In the genomic region with DNA sequence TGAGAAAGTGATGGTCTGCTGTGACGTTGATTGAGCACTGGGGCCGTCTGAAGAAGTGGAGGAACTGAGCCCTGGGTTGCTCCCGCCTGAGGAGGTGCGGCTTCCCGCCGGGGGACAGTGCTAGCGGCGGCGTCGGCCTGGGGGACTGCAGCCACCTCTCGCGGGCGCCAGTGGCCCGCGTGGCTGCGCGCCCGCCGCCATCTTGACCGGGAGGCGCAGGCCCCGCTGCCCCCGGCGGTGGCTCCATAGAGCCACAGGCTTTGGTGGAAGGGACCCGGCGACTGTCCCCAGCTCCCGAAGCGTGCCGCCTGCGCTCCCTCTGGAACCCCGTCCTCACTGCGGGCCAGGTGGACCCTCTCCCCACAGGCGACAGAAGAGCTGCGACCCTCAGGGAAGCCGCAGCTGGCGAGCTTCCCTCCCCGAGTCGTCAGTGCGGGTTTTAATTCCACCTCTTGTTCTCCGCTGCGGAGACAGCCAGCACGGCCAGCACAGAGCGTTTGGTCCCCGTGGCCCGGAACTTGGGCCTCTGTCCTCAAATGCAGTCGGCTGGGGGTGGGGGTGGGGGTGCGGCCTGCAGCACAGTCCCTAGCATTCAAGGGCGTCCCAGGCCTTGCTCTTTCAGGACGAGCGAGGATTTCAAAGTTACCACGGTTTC, we compare ENCODE assay signal across 8 mouse cellular contexts. TPM values are rescaled to one million over a fixed set of nuclear protein-coding genes. Genes with fewer than 3 reads are reported as not detected.
A peak's percentile ranks its signal among the peaks of the same experiment; 100 is the strongest.
DNase-seq lines count a peak whose midpoint lies in the region; ATAC-seq and TF ChIP-seq lines count a peak whose summit lies in the region.

No protein-coding gene starts in this region.

- intact Hi-C loops in left cerebral cortex, postnatal 36 days (cut with DNase I), result no loop called here
- intact Hi-C loops in left cerebral cortex, postnatal 4 days (cut with DNase I), result no loop called here

- no peak for TF ChIP-seq CTCF in testis, adult 2 months (IDR thresholded peaks at IDR 0.05; ENCODE audit: control insufficient read depth, insufficient read depth, insufficient replicate concordance, low read depth, low read length)

- ATAC-seq in forebrain, embryonic 12.5 days (ENCODE audit: low FRiP score), result no peak
- no peak for ATAC-seq in intestine, embryonic 16.5 days
- no peak for ATAC-seq in midbrain, embryonic 14.5 days (ENCODE audit: low FRiP score, low TSS enrichment)

- peak overlapping the region; percentile 57 for H3K4me2 ChIP-seq in forebrain, embryonic 12.5 days
- H3K4me2 ChIP-seq in intestine, embryonic 16.5 days (ENCODE audit: low read depth, low read length), result peak overlapping the region; percentile 70
- H3K4me2 ChIP-seq in midbrain, embryonic 14.5 days (ENCODE audit: low read length), result peak overlapping the region; percentile 55

- no peaks in the 10 kb centered on the region for H3K36me3 ChIP-seq in testis, adult 2 months (ENCODE audit: control insufficient read depth, insufficient read depth, low read length)
- H3K36me3 ChIP-seq in forebrain, embryonic 12.5 days (replicated peaks), result no peaks in the 10 kb centered on the region
- no peaks in the 10 kb centered on the region for H3K36me3 ChIP-seq in intestine, embryonic 16.5 days (ENCODE audit: control insufficient read depth, insufficient read depth, low read length)
- no peaks in the 10 kb centered on the region for H3K36me3 ChIP-seq in midbrain, embryonic 14.5 days (ENCODE audit: control insufficient read depth, insufficient read depth, low read length)

- H3K9ac ChIP-seq in forebrain, embryonic 12.5 days, result peak overlapping the region; percentile 49
- H3K9ac ChIP-seq in intestine, embryonic 16.5 days (ENCODE audit: low read depth, low read length), result peak overlapping the region; percentile 75
- peak overlapping the region; percentile 37 for H3K9ac ChIP-seq in midbrain, embryonic 14.5 days (replicated peaks; ENCODE audit: low read length)

- H3K27me3 ChIP-seq in testis, adult 2 months (ENCODE audit: control insufficient read depth, insufficient read depth, low read length), result no peaks in the 10 kb centered on the region
- H3K27me3 ChIP-seq in forebrain, embryonic 12.5 days, result peaks cover 81% of the 10 kb centered on the region
- H3K27me3 ChIP-seq in intestine, embryonic 16.5 days (replicated peaks; ENCODE audit: control insufficient read depth, insufficient read depth, low read length), result peaks cover 28% of the 10 kb centered on the region
- H3K27me3 ChIP-seq in midbrain, embryonic 14.5 days (ENCODE audit: control insufficient read depth, insufficient read depth, low read length), result peaks cover 7% of the 10 kb centered on the region; the same call in 1 of the 2 replicates

- H3K4me1 ChIP-seq in testis, adult 2 months (ENCODE audit: control insufficient read depth, insufficient read depth, low read length), result peaks cover 15% of the 10 kb centered on the region
- peaks cover 32% of the 10 kb centered on the region for H3K4me1 ChIP-seq in forebrain, embryonic 12.5 days
- H3K4me1 ChIP-seq in intestine, embryonic 16.5 days (ENCODE audit: control insufficient read depth, insufficient read depth, low read length), result peaks cover 14% of the 10 kb centered on the region
- peaks cover 6% of the 10 kb centered on the region; the same call in 1 of the 2 replicates for H3K4me1 ChIP-seq in midbrain, embryonic 14.5 days (ENCODE audit: control insufficient read depth, insufficient read depth, low read length)

- H3K4me3 ChIP-seq in testis, adult 2 months (ENCODE audit: control insufficient read depth, low read depth, low read length), result peak overlapping the region; percentile 22
- H3K4me3 ChIP-seq in forebrain, embryonic 12.5 days (replicated peaks), result peak overlapping the region; percentile 27
- peak overlapping the region; percentile 33 for H3K4me3 ChIP-seq in intestine, embryonic 16.5 days (ENCODE audit: low read length)
- H3K4me3 ChIP-seq in midbrain, embryonic 14.5 days (replicated peaks; ENCODE audit: low read depth, low read length), result peak overlapping the region; percentile 25

- H3K9me3 ChIP-seq in forebrain, embryonic 12.5 days, result no peaks in the 10 kb centered on the region
- no peaks in the 10 kb centered on the region for H3K9me3 ChIP-seq in intestine, embryonic 16.5 days (ENCODE audit: control insufficient read depth, low read length)
- no peaks in the 10 kb centered on the region for H3K9me3 ChIP-seq in midbrain, embryonic 14.5 days (ENCODE audit: control insufficient read depth, low read length)

- H3K27ac ChIP-seq in testis, adult 2 months (ENCODE audit: control insufficient read depth, insufficient read depth, low read depth, low read length), result no peak overlapping the region
- no peak overlapping the region for H3K27ac ChIP-seq in forebrain, embryonic 12.5 days
- H3K27ac ChIP-seq in intestine, embryonic 16.5 days (ENCODE audit: low read length), result no peak overlapping the region
- H3K27ac ChIP-seq in midbrain, embryonic 14.5 days (replicated peaks; ENCODE audit: low read depth, low read length), result no peak overlapping the region

- no peak for TF ChIP-seq POLR2A in testis, adult 2 months (IDR thresholded peaks at IDR 0.05; ENCODE audit: control insufficient read depth, low read depth, low read length)

- no peak for DNase-seq in testis, postnatal 14 days (ENCODE audit: low spot score)
- DNase-seq in midbrain, embryonic 14.5 days, result peak; percentile 57
- no peak for DNase-seq in left cerebral cortex, postnatal 36 days (ENCODE audit: low spot score in 2 of 2)
- DNase-seq in gastrocnemius, postnatal 25 days, result no peak
- no peak for DNase-seq in left cerebral cortex, postnatal 4 days

- WGBS in forebrain, embryonic 12.5 days, result 2% methylated on average over 45 of the region's 51 CpGs
- WGBS in intestine, embryonic 16.5 days, result 7% methylated on average over 47 of the region's 51 CpGs
- 4% methylated on average over 37 of the region's 51 CpGs for WGBS in midbrain, embryonic 14.5 days

RNA-seq across cellular contexts. Expression of gene Bcor, which starts 19.9 kb away (rescaled TPM):
- polyA plus RNA-seq in testis, adult 2 months (2012; rRNA removed), result 0.65 and 0.72 TPM in 2 replicates
- 23.1 and 23.5 TPM in 2 replicates for polyA plus RNA-seq in forebrain, embryonic 12.5 days (2016; fragmentation: Nextera tagmentation; extraction: Ambion mirVana)
- polyA plus RNA-seq in intestine, embryonic 16.5 days (2015; fragmentation: Nextera tagmentation; extraction: Ambion mirVana), result 8.1 and 9.8 TPM in 2 replicates
- polyA plus RNA-seq in midbrain, embryonic 14.5 days (2014; fragmentation: Nextera tagmentation; extraction: Ambion mirVana), result 20.8 and 26.6 TPM in 2 replicates
- 10 to 100 TPM; 24.9 to 32.1 TPM for total RNA-seq in left cerebral cortex, postnatal 36 days (2021)
- 10 to 100 TPM; 10.1 to 13.7 TPM for total RNA-seq in gastrocnemius, postnatal 25 days (2021)
- 10 to 100 TPM; 30.6 to 31.6 TPM for total RNA-seq in left cerebral cortex, postnatal 4 days (2021)
